Mouse (Mus musculus) megakaryocyte, embryonic 14.5 days (primary cell): ENCODE results near the gene Rpl23.

ENCODE experiments used
- FLI1 ChIP-seq: IDR thresholded peaks from 2 replicates; pipeline ENCODE4 v1.6.1; 2012; ENCODE audit warnings: low read length, inconsistent platforms, mixed read lengths
- GATA1 ChIP-seq: IDR thresholded peaks from 3 replicates; pipeline ENCODE4 v1.6.1; 2012; ENCODE audit warnings: mixed read lengths, low read length, inconsistent platforms, borderline replicate concordance

- no peak for TF ChIP-seq GATA1
- TF ChIP-seq FLI1 = no peak
Observed at GRCm38 (mm10) chr11:97802495-97802894, 20.3 kb upstream of the Rpl23 start.
